Mouse (Mus musculus): ENCODE data around the gene Pex10.

The Pex10 gene

DNA sequence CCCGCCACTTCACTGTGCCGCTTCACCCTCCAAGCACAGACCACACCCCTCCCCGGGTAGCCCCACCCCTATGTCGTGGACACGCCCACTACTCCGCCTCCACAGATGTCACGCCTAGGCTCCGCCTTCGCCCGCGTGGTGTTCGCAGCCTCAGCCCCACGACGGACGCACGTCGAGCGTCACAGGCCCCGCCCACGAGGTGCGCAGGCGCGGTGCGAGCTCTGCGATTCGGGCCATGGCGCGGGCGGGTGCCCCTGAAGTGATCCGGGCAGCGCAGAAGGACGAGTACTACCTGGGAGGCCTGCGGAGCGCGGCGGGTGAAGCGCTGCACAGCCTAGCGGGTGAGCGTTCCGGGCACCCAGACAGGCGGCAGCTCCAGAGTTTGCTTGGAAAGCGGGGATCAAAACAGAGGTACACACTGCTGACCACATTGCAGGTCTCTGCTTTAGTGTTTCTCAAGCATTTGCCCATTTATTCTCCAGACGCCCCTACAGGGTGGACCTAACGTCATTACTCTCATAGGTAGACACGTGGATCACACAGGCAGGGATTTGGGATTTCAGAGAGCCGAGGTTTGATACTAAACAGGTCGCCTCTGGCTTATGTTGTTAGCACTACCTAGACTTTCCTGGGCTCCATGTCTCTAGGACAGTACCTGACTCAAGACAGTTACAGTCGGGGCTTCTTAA lies at the start of gene Pex10:
Pex10 (plus strand) TSS at position 183 of the 689 bp plus-strand sequence.
- peak; percentile 97 to 98 for DNase-seq

- no peak for DNase-seq
Observed at GRCm38 (mm10) chr4:155017253-155017878, 49.5 kb upstream of the Pex10 start.

DNA sequence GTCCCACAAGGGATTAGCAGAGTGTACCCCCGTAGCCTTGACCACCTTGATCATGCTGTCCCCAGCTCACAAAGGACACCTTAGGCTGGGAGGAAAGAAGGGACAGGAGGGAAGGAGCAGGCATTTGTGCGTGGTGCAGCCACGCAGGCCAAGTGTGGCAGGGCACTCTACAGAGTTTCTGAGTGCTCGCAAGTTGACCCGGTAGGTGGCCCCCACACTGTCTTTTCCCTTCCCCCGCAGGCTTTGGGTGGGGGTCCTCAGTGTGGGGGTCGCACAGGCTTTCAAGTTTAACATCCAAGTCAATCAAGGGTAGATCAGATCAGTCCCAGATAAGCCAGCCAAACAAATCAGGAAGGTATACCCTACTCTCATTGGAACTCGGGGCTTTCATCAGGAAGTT lies 48.8 kb upstream of the Pex10 start:
- DNase-seq: no peak

DNA sequence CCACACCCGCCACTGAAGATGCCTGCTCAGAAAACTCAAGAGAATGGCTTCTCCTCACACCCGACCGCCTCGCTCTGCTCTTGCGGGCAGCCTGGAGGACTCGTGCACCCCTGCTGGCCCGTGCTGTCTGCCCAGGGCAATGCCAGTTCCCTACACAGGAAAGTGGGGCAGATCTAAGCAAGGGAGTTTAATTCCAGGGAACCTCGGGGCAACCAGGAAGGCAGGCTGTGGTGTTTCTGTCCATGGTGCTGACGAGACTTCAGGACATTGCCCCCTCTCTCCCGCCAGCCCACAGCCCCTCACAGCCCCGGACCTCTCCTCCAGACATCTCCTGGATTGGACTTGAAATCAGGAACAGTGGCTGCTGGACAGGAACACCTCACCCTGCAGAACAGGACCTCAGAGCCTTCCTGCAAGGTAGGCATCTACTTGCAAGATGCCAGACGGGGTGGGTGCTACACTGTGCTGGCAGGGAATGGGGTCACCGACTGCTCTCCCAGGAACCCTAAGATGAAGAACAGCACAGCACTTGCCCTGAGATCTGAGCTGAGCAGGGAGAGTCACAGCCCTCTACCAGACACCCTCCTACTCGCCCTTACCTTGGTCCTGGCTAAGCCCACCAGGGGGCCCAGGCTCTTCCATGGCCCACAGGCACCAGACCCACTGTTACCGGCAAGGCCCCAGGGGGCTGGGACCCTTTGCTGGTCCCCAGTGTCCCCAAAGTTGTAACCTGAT lies 48.0 kb upstream of the Pex10 start:
- peak in 1 of 2 experiments; percentile 46 for DNase-seq

- DNase-seq: peak in 1 of 2 experiments; percentile 11
Observed at GRCm38 (mm10) chr4:155019336-155019847, 47.4 kb upstream of the Pex10 start.

GRCm38 (mm10) chr4:155020141-155020540 lies 46.7 kb upstream of the Pex10 start:
- DNase-seq: no peak

DNA sequence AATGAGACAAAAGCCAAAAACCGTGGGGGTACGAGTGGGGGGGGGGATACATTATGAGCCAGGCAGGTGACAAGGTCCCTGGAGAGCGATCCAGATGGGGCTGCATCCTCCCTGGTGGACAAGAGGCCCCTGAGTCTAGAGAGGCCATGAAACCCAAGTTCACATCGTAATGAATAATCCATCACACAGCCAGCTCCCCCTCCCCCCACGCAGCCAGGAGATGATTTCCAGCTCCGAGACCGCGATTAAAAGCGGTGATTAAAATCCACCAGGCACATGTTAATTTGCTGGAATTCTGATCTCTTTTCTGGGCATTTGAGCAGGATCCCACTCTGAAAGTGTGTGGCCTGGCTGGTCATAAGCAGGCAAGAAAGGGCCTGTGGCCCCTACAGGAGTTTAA lies 46.0 kb upstream of the Pex10 start:
- DNase-seq: no peak

- no peak for DNase-seq
Observed at GRCm38 (mm10) chr4:155022228-155022855, 44.5 kb upstream of the Pex10 start.

- no peak for DNase-seq
Observed at GRCm38 (mm10) chr4:155024170-155025010, 42.4 kb upstream of the Pex10 start.

DNA sequence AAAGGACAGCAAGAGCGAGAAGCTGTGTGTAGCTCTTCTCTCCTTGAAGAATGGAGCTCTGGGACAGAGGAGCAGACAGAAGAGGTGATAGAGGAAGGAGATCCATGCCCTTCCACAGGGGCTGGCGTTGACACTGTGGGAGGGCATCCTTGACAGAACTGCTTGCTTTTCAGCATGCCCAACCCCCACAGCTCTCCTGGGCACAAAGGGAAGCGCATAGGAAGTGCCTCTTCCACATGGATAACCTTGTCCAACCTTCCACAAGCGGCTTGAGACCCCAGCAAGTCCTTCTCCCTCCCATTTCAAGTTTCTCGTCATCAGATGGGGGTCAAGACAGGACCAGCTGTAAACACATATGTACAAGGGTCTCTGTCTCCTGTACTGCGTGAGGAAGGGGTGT lies 33.7 kb upstream of the Pex10 start:
- no peak for DNase-seq

DNA sequence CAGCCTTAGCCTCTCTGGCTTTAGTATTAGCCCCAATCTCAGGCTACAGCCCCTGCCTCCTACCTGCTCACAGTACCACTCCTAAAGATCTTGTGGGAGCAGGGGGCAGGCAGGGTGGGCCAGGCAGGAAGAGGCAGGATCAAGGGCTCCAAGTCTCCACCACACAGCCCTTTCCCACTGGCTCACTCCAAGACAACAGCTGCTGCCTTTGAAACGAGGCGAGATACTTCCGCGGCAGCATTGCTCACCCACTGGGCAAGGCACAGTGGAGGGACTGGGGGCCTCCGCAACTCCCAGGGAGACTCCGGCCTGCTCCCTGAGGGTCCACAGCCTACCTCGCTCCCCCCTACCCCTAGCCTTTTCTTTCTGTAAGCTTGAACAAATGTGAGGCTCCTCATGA lies 32.6 kb upstream of the Pex10 start:
- DNase-seq: no peak

DNA sequence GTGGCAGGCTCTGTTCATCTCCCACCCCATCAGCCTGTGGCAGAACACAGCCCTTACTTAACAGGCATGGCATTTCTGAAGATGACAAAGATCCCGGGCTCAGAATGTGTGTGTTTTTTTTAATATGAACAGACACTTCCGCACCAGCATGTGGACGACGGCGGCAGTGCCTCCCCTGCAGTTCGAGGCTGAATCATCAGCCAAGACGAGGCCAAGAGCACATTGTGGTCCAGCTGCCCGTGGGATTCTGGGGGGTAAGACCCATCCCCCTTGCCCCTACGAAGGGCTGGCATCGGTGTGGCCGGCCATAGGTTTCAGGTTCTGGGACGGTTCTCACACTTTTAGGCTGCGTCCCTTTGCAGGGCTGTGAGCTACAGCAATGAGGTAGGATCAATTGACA lies 32.0 kb upstream of the Pex10 start:
- DNase-seq: no peak

DNA sequence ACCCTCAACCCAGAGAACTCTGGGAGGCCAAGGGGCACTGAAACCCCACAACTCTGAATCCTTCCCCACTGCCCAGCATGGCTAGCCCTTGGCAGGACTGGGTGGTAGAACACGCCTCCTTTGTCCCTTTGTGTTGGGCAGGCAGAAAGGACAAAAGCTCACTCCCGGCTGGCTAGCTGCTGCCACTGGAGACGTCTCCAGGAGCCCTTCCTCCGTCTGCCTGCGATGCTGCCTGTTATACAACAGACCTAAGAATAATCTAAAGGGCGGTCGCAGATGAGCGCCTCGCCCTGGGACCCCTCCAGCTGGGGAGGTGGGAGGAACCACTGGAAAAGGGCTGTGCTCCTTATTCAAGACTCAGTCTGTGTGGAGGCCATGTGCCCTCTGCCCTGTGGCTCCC lies 26.6 kb upstream of the Pex10 start:
- no peak for DNase-seq

GRCm38 (mm10) chr4:155040696-155041095 lies 26.1 kb upstream of the Pex10 start:
- no peak for DNase-seq

DNA sequence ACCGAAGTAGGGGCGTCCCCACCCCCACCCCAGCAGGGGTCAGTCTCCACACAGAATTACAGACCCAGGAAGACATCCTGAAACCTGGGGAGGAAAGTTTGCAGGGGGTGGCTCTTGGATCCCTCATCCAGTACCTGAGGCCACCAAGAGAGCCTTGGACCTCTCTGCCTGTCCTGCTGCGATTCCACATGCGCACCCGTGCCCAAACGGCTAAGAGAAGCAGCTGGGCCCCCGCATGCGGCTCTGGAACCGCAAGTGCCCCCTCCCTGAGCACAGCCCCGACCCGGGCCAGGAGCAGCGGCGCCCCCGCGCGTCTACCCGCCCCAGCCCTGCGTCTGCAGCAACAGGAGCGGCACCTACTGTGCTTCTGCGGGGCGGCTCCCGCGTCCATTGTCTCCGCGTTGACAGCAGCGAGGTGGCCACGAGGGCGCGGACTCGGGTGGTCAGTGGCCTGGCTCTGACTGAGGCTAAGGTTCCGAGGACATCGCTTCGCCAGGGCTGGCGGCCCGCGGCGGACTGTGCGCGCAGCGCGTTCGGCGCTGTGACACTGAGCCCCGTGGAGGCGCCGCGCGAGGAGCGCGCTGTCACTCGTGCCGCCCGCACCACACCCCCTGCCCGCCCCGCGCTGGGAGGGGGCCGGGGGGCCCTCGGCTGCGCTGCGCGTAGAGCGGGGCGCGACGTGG lies 24.1 kb upstream of the Pex10 start:
- no peak for DNase-seq

DNA sequence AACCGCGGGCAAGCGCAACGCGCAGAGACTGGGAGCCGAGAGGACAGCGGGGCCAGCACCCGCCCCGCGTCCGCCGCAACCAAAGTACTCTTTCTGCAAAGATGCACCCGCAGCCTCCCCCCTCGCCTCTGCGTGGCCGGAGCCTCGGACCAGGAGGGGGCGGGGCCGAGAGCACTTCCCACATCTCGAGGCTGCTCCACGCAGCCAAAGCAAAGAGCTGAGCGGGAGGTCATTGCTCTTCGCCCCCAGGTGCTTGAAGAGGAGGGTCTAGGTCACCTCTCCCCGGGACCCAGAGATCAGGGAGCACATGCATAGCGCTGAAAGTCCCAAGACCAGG lies 23.6 kb upstream of the Pex10 start:
- no peak for DNase-seq

GRCm38 (mm10) chr4:155046636-155047035 lies 20.2 kb upstream of the Pex10 start:
- no peak for DNase-seq

- DNase-seq: no peak
Observed at GRCm38 (mm10) chr4:155050116-155050515, 16.7 kb upstream of the Pex10 start.

GRCm38 (mm10) chr4:155056724-155057123 lies 10.1 kb upstream of the Pex10 start, which contains the start of gene Plch2:
Gene Plch2, minus strand, starts transcription at chr4:155056784.
- no peak for DNase-seq

GRCm38 (mm10) chr4:155058325-155058724 lies 8.5 kb upstream of the Pex10 start:
- no peak for DNase-seq

GRCm38 (mm10) chr4:155063895-155064294 lies 2.9 kb upstream of the Pex10 start:
- DNase-seq: peak in 1 of 2 experiments; percentile 65

GRCm38 (mm10) chr4:155064474-155064873 lies 2.3 kb upstream of the Pex10 start:
- DNase-seq: peak in 1 of 2 experiments; percentile 49
